Mouse (Mus musculus): ENCODE results near the gene Nfkbib.

DNA sequence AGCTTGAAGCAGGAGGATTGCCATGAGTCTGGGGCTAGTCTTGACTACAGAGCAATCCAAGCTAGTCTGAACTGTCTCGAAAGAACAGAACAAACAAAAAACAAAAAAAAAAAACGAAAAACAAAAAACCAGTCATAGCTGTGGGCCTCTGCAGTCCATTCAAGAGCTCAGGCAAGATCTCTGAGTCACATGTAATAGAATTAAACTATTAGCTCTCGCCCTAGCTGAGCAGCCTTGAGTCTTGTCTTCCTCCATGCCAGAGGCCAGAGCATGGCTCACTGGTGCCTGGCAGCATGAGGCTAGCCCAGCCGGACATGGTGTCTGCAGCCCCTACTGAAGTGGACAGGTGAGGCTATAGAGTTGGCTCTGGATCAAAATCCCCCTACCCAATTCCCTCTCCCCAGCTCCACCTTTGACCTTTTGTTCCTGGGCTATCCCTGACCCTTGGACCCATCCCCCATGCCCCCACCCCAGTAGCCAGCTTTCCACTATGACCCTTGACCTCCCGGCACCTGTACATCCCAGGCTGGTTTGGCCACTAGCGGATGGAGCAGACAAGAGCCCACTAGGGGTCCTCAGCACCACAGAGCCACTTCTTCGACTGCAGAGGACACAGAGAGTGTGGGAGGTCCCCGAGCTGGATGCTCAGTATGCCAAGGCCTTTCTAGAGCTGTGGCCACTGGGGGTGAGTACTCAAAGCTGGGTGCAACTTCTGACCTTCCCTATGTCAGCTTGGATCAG is 22.9 kb upstream of the Nfkbib start:
- TF ChIP-seq CTCF (IDR thresholded peaks at IDR 0.05; ENCODE audit: low read depth) (peak; percentile 53), EP300 (IDR thresholded peaks at IDR 0.05; ENCODE audit: low read depth) (no peak)

All from liver, embryonic 14.5 days (tissue).